Mouse (Mus musculus) adrenal gland, postnatal 14 days (tissue): ENCODE data around the gene Fermt2. TPM values are rescaled to one million over a fixed set of nuclear protein-coding genes. Genes with fewer than 3 reads are reported as not detected.

Experiments
- DNase-seq: peaks from one replicate; pipeline ENCODE4 v3.0.0; 2021; ENCODE audit warnings: mixed read lengths
- total RNA-seq: library from RNA; stranded (reverse); gene quantifications from 2 replicates; pipeline ENCODE4 v1.2.3, GENCODE M21; 2021

The Fermt2 gene
- total RNA-seq, 1 experiment from 2014 or later = 140 TPM

GRCm38 (mm10) chr14:45438250-45438930 lies 91.5 kb downstream of the Fermt2 start:
- DNase-seq = no peak

GRCm38 (mm10) chr14:45434220-45434619 lies 95.7 kb downstream of the Fermt2 start:
- no peak for DNase-seq

GRCm38 (mm10) chr14:45432003-45432402 lies 97.9 kb downstream of the Fermt2 start:
- no peak for DNase-seq

- no peak for DNase-seq
These were observed 99.7 kb downstream of the Fermt2 start for GRCm38 (mm10) chr14:45430066-45430842.

- DNase-seq = peak; percentile 33
These were observed 106.7 kb downstream of the Fermt2 start for GRCm38 (mm10) chr14:45423220-45423619.

GRCm38 (mm10) chr14:45422371-45422770 lies 107.5 kb downstream of the Fermt2 start:
- peak; percentile 56 for DNase-seq

GRCm38 (mm10) chr14:45419323-45419722 lies 110.6 kb downstream of the Fermt2 start:
- no peak for DNase-seq

- no peak for DNase-seq
These were observed 111.4 kb downstream of the Fermt2 start for GRCm38 (mm10) chr14:45418553-45418952.

- no peak for DNase-seq
These were observed 113.7 kb downstream of the Fermt2 start for GRCm38 (mm10) chr14:45416265-45416664.

Other genes with a start within 250 kb of the Fermt2 start
- 33.7 and 37.0 TPM in 2 replicates for gene Ero1l, start 211.3 kb downstream of the Fermt2 start, total RNA-seq
- gene Psmc6, start 200.3 kb downstream of the Fermt2 start, total RNA-seq = 114 and 121 TPM in 2 replicates
- gene Styx, start 179.0 kb downstream of the Fermt2 start, total RNA-seq = 28.5 and 32.3 TPM in 2 replicates
- gene Gnpnat1, start 125.2 kb downstream of the Fermt2 start, total RNA-seq = 36.1 and 36.8 TPM in 2 replicates
- 24.9 and 31.1 TPM in 2 replicates for gene Ddhd1, start 128.0 kb upstream of the Fermt2 start, total RNA-seq